Mouse (Mus musculus) hindbrain, embryonic 12.5 days (tissue): ENCODE measurements at regions not wholly inside any gene's neighbourhood (a gene's known extent, or its start where the extent isn't known, plus 50 kb on each side); places are given as distances from the start of the nearest gene placed in this dataset.

Experiments
- ATAC-seq: fragments of 200-750 bp; cut with Nextera tagmentation; 2 replicates; pipeline ENCODE4 v1.8.0; 2017; ENCODE audit warnings: moderate TSS enrichment; ENCODE audit not compliant: low FRiP score
- H3K27ac ChIP-seq: fragments of 300-500 bp; sonication (generic); 2 replicates; pipeline ENCODE4 v1.5.1; 2016; ENCODE audit warnings: mild to moderate bottlenecking
- H3K27me3 ChIP-seq: fragments of 300-500 bp; sonication (generic); 2 replicates; pipeline ENCODE4 v1.6.1; 2016; ENCODE audit warnings: mild to moderate bottlenecking
- H3K36me3 ChIP-seq: fragments of 300-500 bp; sonication (generic); 2 replicates; pipeline ENCODE4 v1.6.1; 2016; ENCODE audit warnings: mild to moderate bottlenecking
- H3K4me1 ChIP-seq: fragments of 300-500 bp; sonication (generic); 2 replicates; pipeline ENCODE4 v1.6.1; 2016
- H3K4me2 ChIP-seq: fragments of 300-500 bp; sonication (generic); replicated peaks from 2 replicates; pipeline ENCODE4 v1.6.1; 2016; ENCODE audit warnings: mild to moderate bottlenecking
- H3K4me3 ChIP-seq: fragments of 300-500 bp; sonication (generic); 2 replicates; pipeline ENCODE4 v1.5.1; 2016; ENCODE audit warnings: mild to moderate bottlenecking
- H3K9ac ChIP-seq: fragments of 300-500 bp; sonication (generic); 2 replicates; pipeline ENCODE4 v1.6.1; 2016; ENCODE audit warnings: mild to moderate bottlenecking, moderate library complexity
- H3K9me3 ChIP-seq: fragments of 300-500 bp; sonication (generic); replicated peaks from 2 replicates; pipeline ENCODE4 v1.6.1; 2016; ENCODE audit warnings: mild to moderate bottlenecking
- WGBS: fragments of 180-500 bp; shearing (Covaris S2); methylation state at CpG from one replicate; pipeline ENCODE4 v1.1.7; 2016; 5-methylcytosine and 5-hydroxymethylcytosine counted together

- Histone ChIP-seq H3K4me2 (no peak overlapping the region), H3K4me3 (no peak overlapping the region), H3K27ac (no peak overlapping the region), H3K9me3 (no peaks in the 10 kb centered on the region), H3K4me1 (no peaks in the 10 kb centered on the region), H3K9ac (no peak overlapping the region), H3K27me3 (no peaks in the 10 kb centered on the region), H3K36me3 (no peaks in the 10 kb centered on the region)
- no peak for ATAC-seq
These were observed 54.8 kb upstream of the Scel start for GRCm38 (mm10) chr14:103458340-103458739.

- no peaks in the 10 kb centered on the region for H3K4me1 ChIP-seq
- no peaks in the 10 kb centered on the region for H3K27me3 ChIP-seq
- no peak overlapping the region for H3K9ac ChIP-seq
- no peak overlapping the region for H3K4me2 ChIP-seq
- no peaks in the 10 kb centered on the region for H3K36me3 ChIP-seq
- 95% methylated on average over 1 of the region's 1 CpGs for WGBS
- ATAC-seq = no peak
- no peaks in the 10 kb centered on the region for H3K9me3 ChIP-seq
- H3K4me3 ChIP-seq = no peak overlapping the region
- H3K27ac ChIP-seq = no peak overlapping the region
These were observed 57.0 kb upstream of the Scel start for GRCm38 (mm10) chr14:103456106-103456505.

- ATAC-seq = no peak
- 98% methylated on average over 6 of the region's 6 CpGs for WGBS
- no peaks in the 10 kb centered on the region for H3K36me3 ChIP-seq
These were observed 62.4 kb upstream of the Scel start for GRCm38 (mm10) chr14:103450756-103451155.

GRCm38 (mm10) chr14:103449447-103449846 lies 63.7 kb upstream of the Scel start:
- H3K4me1 ChIP-seq = 0 out of 2 replicates have a peak, but pooled peaks cover 2% of the 10 kb centered on the region

More at GRCm38 (mm10) chr14:103450756-103451155, 62.4 kb upstream of the Scel start:
- Histone ChIP-seq H3K9me3 (no peaks in the 10 kb centered on the region), H3K4me1 (0 out of 2 replicates have a peak, but pooled peaks cover 2% of the 10 kb centered on the region), H3K27me3 (no peaks in the 10 kb centered on the region), H3K27ac (no peak overlapping the region), H3K4me3 (no peak overlapping the region), H3K4me2 (no peak overlapping the region), H3K9ac (no peak overlapping the region)

GRCm38 (mm10) chr14:103449033-103449432 lies 64.1 kb upstream of the Scel start:
- no peak overlapping the region for H3K4me2 ChIP-seq
- no peaks in the 10 kb centered on the region for H3K36me3 ChIP-seq
- H3K4me3 ChIP-seq = no peak overlapping the region
- H3K9ac ChIP-seq = no peak overlapping the region
- no peaks in the 10 kb centered on the region for H3K27me3 ChIP-seq
- WGBS = 71% methylated on average over 7 of the region's 7 CpGs
- H3K9me3 ChIP-seq = no peaks in the 10 kb centered on the region
- H3K4me1 ChIP-seq = 0 out of 2 replicates have a peak, but pooled peaks cover 2% of the 10 kb centered on the region
- ATAC-seq = no peak
- no peak overlapping the region for H3K27ac ChIP-seq

More at GRCm38 (mm10) chr14:103449447-103449846, 63.7 kb upstream of the Scel start:
- H3K4me2 ChIP-seq = no peak overlapping the region
- ATAC-seq = no peak
- no peaks in the 10 kb centered on the region for H3K27me3 ChIP-seq
- H3K9ac ChIP-seq = no peak overlapping the region
- H3K4me3 ChIP-seq = no peak overlapping the region
- H3K36me3 ChIP-seq = no peaks in the 10 kb centered on the region
- 74% methylated on average over 5 of the region's 5 CpGs for WGBS
- H3K27ac ChIP-seq = no peak overlapping the region
- no peaks in the 10 kb centered on the region for H3K9me3 ChIP-seq

- 0 out of 2 replicates have a peak, but pooled peaks cover 2% of the 10 kb centered on the region for H3K4me1 ChIP-seq
- no peaks in the 10 kb centered on the region for H3K27me3 ChIP-seq
- no peak for ATAC-seq
- WGBS = 33% methylated on average over 2 of the region's 2 CpGs
- H3K9me3 ChIP-seq = no peaks in the 10 kb centered on the region
- no peaks in the 10 kb centered on the region for H3K36me3 ChIP-seq
- H3K27ac ChIP-seq = no peak overlapping the region
- no peak overlapping the region for H3K4me2 ChIP-seq
- H3K9ac ChIP-seq = no peak overlapping the region
- H3K4me3 ChIP-seq = no peak overlapping the region
These were observed 66.5 kb upstream of the Scel start for GRCm38 (mm10) chr14:103446671-103447070.

- Histone ChIP-seq H3K4me1 (0 out of 2 replicates have a peak, but pooled peaks cover under 1% of the 10 kb centered on the region), H3K27ac (no peak overlapping the region), H3K27me3 (no peaks in the 10 kb centered on the region), H3K9ac (no peak overlapping the region), H3K9me3 (no peaks in the 10 kb centered on the region), H3K4me3 (no peak overlapping the region), H3K36me3 (no peaks in the 10 kb centered on the region), H3K4me2 (no peak overlapping the region)
- 81% methylated on average over 15 of the region's 15 CpGs for WGBS
- ATAC-seq = no peak
These were observed 71.6 kb upstream of the Scel start for GRCm38 (mm10) chr14:103441454-103442065.

- Histone ChIP-seq H3K27ac (no peak overlapping the region), H3K36me3 (no peaks in the 10 kb centered on the region), H3K27me3 (no peaks in the 10 kb centered on the region), H3K4me2 (no peak overlapping the region), H3K9me3 (no peaks in the 10 kb centered on the region), H3K9ac (no peak overlapping the region), H3K4me1 (no peaks in the 10 kb centered on the region), H3K4me3 (no peak overlapping the region)
- 68% methylated on average over 8 of the region's 8 CpGs for WGBS
- no peak for ATAC-seq
These were observed 72.9 kb upstream of the Scel start for GRCm38 (mm10) chr14:103440243-103440642.

- Histone ChIP-seq H3K9me3 (no peaks in the 10 kb centered on the region), H3K27me3 (no peaks in the 10 kb centered on the region), H3K4me3 (no peak overlapping the region), H3K27ac (no peak overlapping the region), H3K4me2 (no peak overlapping the region), H3K4me1 (no peaks in the 10 kb centered on the region), H3K9ac (no peak overlapping the region), H3K36me3 (no peaks in the 10 kb centered on the region)
- WGBS = 70% methylated on average over 4 of the region's 4 CpGs
- no peak for ATAC-seq
These were observed 78.9 kb upstream of the Scel start for GRCm38 (mm10) chr14:103434218-103434617.

- no peak overlapping the region for H3K4me3 ChIP-seq
- ATAC-seq = no peak
- no peaks in the 10 kb centered on the region for H3K4me1 ChIP-seq
- 84% methylated on average over 3 of the region's 3 CpGs for WGBS
- H3K9ac ChIP-seq = no peak overlapping the region
- no peaks in the 10 kb centered on the region for H3K36me3 ChIP-seq
- no peaks in the 10 kb centered on the region for H3K27me3 ChIP-seq
- no peak overlapping the region for H3K27ac ChIP-seq
- no peaks in the 10 kb centered on the region for H3K9me3 ChIP-seq
- H3K4me2 ChIP-seq = no peak overlapping the region
These were observed 80.0 kb upstream of the Scel start for GRCm38 (mm10) chr14:103433106-103433505.

- H3K9me3 ChIP-seq = no peaks in the 10 kb centered on the region
- 98% methylated on average over 2 of the region's 2 CpGs for WGBS
- H3K36me3 ChIP-seq = no peaks in the 10 kb centered on the region
- H3K4me3 ChIP-seq = no peak overlapping the region
- H3K4me2 ChIP-seq = no peak overlapping the region
- no peak overlapping the region for H3K9ac ChIP-seq
- no peak for ATAC-seq
- no peaks in the 10 kb centered on the region for H3K27me3 ChIP-seq
- no peaks in the 10 kb centered on the region for H3K4me1 ChIP-seq
- no peak overlapping the region for H3K27ac ChIP-seq
These were observed 81.3 kb upstream of the Mycbp2 start for GRCm38 (mm10) chr14:103427873-103428272.

- no peak for ATAC-seq
These were observed 74.8 kb upstream of the Mycbp2 start for GRCm38 (mm10) chr14:103421305-103421822.

More at GRCm38 (mm10) chr14:103421305-103421822, 74.8 kb upstream of the Mycbp2 start:
- no peaks in the 10 kb centered on the region for H3K9me3 ChIP-seq
- H3K4me2 ChIP-seq = no peak overlapping the region
- H3K27ac ChIP-seq = no peak overlapping the region
- 81% methylated on average over 10 of the region's 10 CpGs for WGBS
- H3K9ac ChIP-seq = no peak overlapping the region
- H3K27me3 ChIP-seq = no peaks in the 10 kb centered on the region
- peaks cover 2% of the 10 kb centered on the region; the same call in 1 of the 2 replicates for H3K4me1 ChIP-seq
- no peaks in the 10 kb centered on the region for H3K36me3 ChIP-seq
- no peak overlapping the region for H3K4me3 ChIP-seq
